Mouse (Mus musculus) CH12.LX (cell line): ENCODE data around the gene Dapk1. TPM values are rescaled to one million over a fixed set of nuclear protein-coding genes. Genes with fewer than 3 reads are reported as not detected.

Experiments
- DNase-seq: peaks from one replicate; pipeline ENCODE4 v3.0.0-alpha.2; 2013; ENCODE audit errors: extremely low read depth
- H3K27ac ChIP-seq: 2 replicates; pipeline ENCODE4 v1.5.1; 2012; ENCODE audit warnings: low read depth, mild to moderate bottlenecking, control low read depth, moderate library complexity; ENCODE audit not compliant: insufficient read depth
- H3K27me3 ChIP-seq: replicated peaks from 2 replicates; pipeline ENCODE3; 2012; ENCODE audit warnings: inconsistent platforms
- H3K36me3 ChIP-seq, 2 experiments: replicated peaks in 1 of 2; 2 replicates each; pipeline versions ENCODE3 to v1.6.1; 2012; ENCODE audit warnings: inconsistent platforms in 1 of 2, low read length in 1 of 2, mild to moderate bottlenecking in 1 of 2, mixed read lengths in 1 of 2, moderate library complexity in 1 of 2; ENCODE audit not compliant: control insufficient read depth in 1 of 2, insufficient read depth in 1 of 2
- H3K4me1 ChIP-seq, 2 experiments: 2 replicates each; pipeline ENCODE4 v1.6.1; 2012; ENCODE audit warnings: inconsistent platforms in 1 of 2, moderate library complexity in 1 of 2; ENCODE audit not compliant: insufficient read depth in 2 of 2, control insufficient read depth in 1 of 2
- H3K4me2 ChIP-seq: 2 replicates; pipeline ENCODE4 v1.6.1; 2012; ENCODE audit warnings: low read depth, mild to moderate bottlenecking, control low read depth; ENCODE audit not compliant: poor library complexity, insufficient read depth, severe bottlenecking
- H3K4me3 ChIP-seq, 3 experiments: fragments of 150-350 bp in 1 of 3; sonication (generic) in 1 of 3; replicated peaks in 1 of 3; 2 replicates each; pipeline versions ENCODE3 to v1.5.1; 2011 to 2012; ENCODE audit warnings: low read depth in 2 of 3, low read length in 2 of 3, mild to moderate bottlenecking in 2 of 3, moderate library complexity in 2 of 3, control low read depth in 1 of 3, improper control_type of control experiment in 1 of 3, inconsistent platforms in 1 of 3, mixed read lengths in 1 of 3; ENCODE audit not compliant: poor library complexity in 1 of 3
- H3K79me2 ChIP-seq: replicated peaks from 2 replicates; pipeline ENCODE4 v1.6.1; 2012; ENCODE audit warnings: mild to moderate bottlenecking, moderate library complexity; ENCODE audit not compliant: control insufficient read depth, poor library complexity, insufficient read depth, severe bottlenecking; ENCODE audit errors: extremely low read depth
- H3K9ac ChIP-seq: 2 replicates; pipeline ENCODE4 v1.6.1; 2012; ENCODE audit warnings: low read depth, mild to moderate bottlenecking, control low read depth, moderate library complexity; ENCODE audit not compliant: insufficient read depth
- H3K9me3 ChIP-seq: replicated peaks from 2 replicates; pipeline ENCODE3; 2012; ENCODE audit warnings: low read length, inconsistent platforms, mixed read lengths
- CHD1 ChIP-seq: IDR thresholded peaks from 2 replicates; pipeline ENCODE4 v1.6.1; 2012; ENCODE audit warnings: low read depth, low read length, improper control_type of control experiment, inconsistent platforms
- CTCF ChIP-seq, 2 experiments: IDR thresholded peaks in 1 of 2; conservative IDR thresholded peaks in 1 of 2; 2 replicates each; pipeline ENCODE4 v1.5.1; 2011 to 2012; ENCODE audit warnings: low read depth in 2 of 2, low read length in 2 of 2, improper control_type of control experiment in 1 of 2, inconsistent platforms in 1 of 2, mild to moderate bottlenecking in 1 of 2, moderate library complexity in 1 of 2
- ELF1 ChIP-seq: IDR thresholded peaks from 2 replicates; pipeline ENCODE4 v1.6.1; 2014; ENCODE audit warnings: low read depth, mild to moderate bottlenecking, inconsistent platforms, low read length, improper control_type of control experiment
- EP300 ChIP-seq: IDR thresholded peaks from 2 replicates; pipeline ENCODE4 v1.6.1; 2011; ENCODE audit warnings: low read length, improper control_type of control experiment
- ETS1 ChIP-seq: conservative IDR thresholded peaks from 2 replicates; pipeline ENCODE4 v1.6.1; 2012; ENCODE audit warnings: low read depth, mild to moderate bottlenecking, inconsistent platforms, low read length, improper control_type of control experiment, moderate library complexity
- HCFC1 ChIP-seq: IDR thresholded peaks from 2 replicates; pipeline ENCODE4 v1.6.1; 2012; ENCODE audit warnings: low read depth, mild to moderate bottlenecking, inconsistent platforms, low read length, improper control_type of control experiment
- IRF4 ChIP-seq: IDR thresholded peaks from 2 replicates; pipeline ENCODE4 v1.6.1; 2014; ENCODE audit warnings: low read depth, mild to moderate bottlenecking, inconsistent platforms, low read length, improper control_type of control experiment
- JUN ChIP-seq: IDR thresholded peaks from 2 replicates; pipeline ENCODE4 v1.6.1; 2011; ENCODE audit warnings: low read depth, mild to moderate bottlenecking, low read length, improper control_type of control experiment, moderate library complexity; ENCODE audit not compliant: insufficient read depth
- KAT2A ChIP-seq: IDR thresholded peaks from 2 replicates; pipeline ENCODE4 v1.6.1; 2012; ENCODE audit warnings: low read length, improper control_type of control experiment, inconsistent platforms; ENCODE audit not compliant: insufficient replicate concordance
- MAFK ChIP-seq: IDR thresholded peaks from 2 replicates; pipeline ENCODE4 v1.6.1; 2011; ENCODE audit warnings: low read length, improper control_type of control experiment; ENCODE audit not compliant: insufficient replicate concordance
- MAX ChIP-seq: IDR thresholded peaks from 2 replicates; pipeline ENCODE4 v1.6.1; 2011; ENCODE audit warnings: low read length, improper control_type of control experiment
- MEF2A ChIP-seq: IDR thresholded peaks from 2 replicates; pipeline ENCODE4 v1.6.1; 2014; ENCODE audit warnings: low read depth, mild to moderate bottlenecking, inconsistent platforms, low read length, improper control_type of control experiment, borderline replicate concordance
- MXI1 ChIP-seq: IDR thresholded peaks from 2 replicates; pipeline ENCODE4 v1.6.1; 2011; ENCODE audit warnings: mild to moderate bottlenecking, low read depth, low read length, improper control_type of control experiment
- NRF1 ChIP-seq: IDR thresholded peaks from 2 replicates; pipeline ENCODE4 v1.6.1; 2014; ENCODE audit warnings: low read depth, mild to moderate bottlenecking, inconsistent platforms, low read length, improper control_type of control experiment, moderate library complexity
- POLR2A ChIP-seq: IDR thresholded peaks from 2 replicates; pipeline ENCODE4 v1.6.1; 2011; ENCODE audit warnings: low read depth, mild to moderate bottlenecking, improper control_type of control experiment, low read length
- POLR2AphosphoS2 ChIP-seq: IDR thresholded peaks from 2 replicates; pipeline ENCODE4 v1.6.1; 2011; ENCODE audit warnings: low read depth, low read length, improper control_type of control experiment
- RAD21 ChIP-seq: IDR thresholded peaks from 2 replicates; pipeline ENCODE4 v1.6.1; 2011; ENCODE audit warnings: low read depth, mild to moderate bottlenecking, low read length, improper control_type of control experiment, moderate library complexity
- RCOR1 ChIP-seq: conservative IDR thresholded peaks from 2 replicates; pipeline ENCODE4 v1.6.1; 2012; ENCODE audit warnings: low read depth, mild to moderate bottlenecking, inconsistent platforms, low read length, improper control_type of control experiment
- SMC3 ChIP-seq: IDR thresholded peaks from 2 replicates; pipeline ENCODE4 v1.6.1; 2011; ENCODE audit warnings: low read depth, low read length, improper control_type of control experiment
- TBP ChIP-seq: conservative IDR thresholded peaks from 2 replicates; pipeline ENCODE4 v1.6.1; 2011; ENCODE audit warnings: low read depth, low read length, improper control_type of control experiment
- TCF12 ChIP-seq: IDR thresholded peaks from 2 replicates; pipeline ENCODE4 v1.6.1; 2014; ENCODE audit warnings: low read depth, mild to moderate bottlenecking, inconsistent platforms, low read length, improper control_type of control experiment
- UBTF ChIP-seq: IDR thresholded peaks from 2 replicates; pipeline ENCODE4 v1.6.1; 2012; ENCODE audit warnings: low read depth, mild to moderate bottlenecking, inconsistent platforms, low read length, improper control_type of control experiment, moderate library complexity
- USF1 ChIP-seq: IDR thresholded peaks from 2 replicates; pipeline ENCODE4 v1.6.1; 2014; ENCODE audit warnings: low read depth, mild to moderate bottlenecking, inconsistent platforms, low read length, improper control_type of control experiment
- USF2 ChIP-seq: conservative IDR thresholded peaks from 2 replicates; pipeline ENCODE4 v1.6.1; 2011; ENCODE audit warnings: low read depth, low read length, improper control_type of control experiment
- ZC3H11A ChIP-seq: IDR thresholded peaks from 2 replicates; pipeline ENCODE4 v1.6.1; 2012; ENCODE audit warnings: low read depth, mild to moderate bottlenecking, inconsistent platforms, low read length, improper control_type of control experiment
- ZKSCAN1 ChIP-seq: IDR thresholded peaks from 2 replicates; pipeline ENCODE4 v1.6.1; 2012; ENCODE audit warnings: low read depth, inconsistent platforms, low read length, improper control_type of control experiment, borderline replicate concordance
- ZMIZ1 ChIP-seq: IDR thresholded peaks from 2 replicates; pipeline ENCODE4 v1.6.1; 2012; ENCODE audit warnings: low read depth, mild to moderate bottlenecking, inconsistent platforms, low read length, improper control_type of control experiment
- ZNF384 ChIP-seq: IDR thresholded peaks from 2 replicates; pipeline ENCODE4 v1.6.1; 2012; ENCODE audit warnings: low read depth, low read length, improper control_type of control experiment, inconsistent platforms
- dilution Hi-C: fragments of 300-500 bp; cut with MboI; formaldehyde crosslinking; loops from 2 replicates; pipeline ENCODE4 v1.14.3; 2020; ENCODE audit warnings: low sequenced_read_pairs; ENCODE audit not compliant: extremely low pct_unique_long_range_greater_than_20kb, extremely low pct_ligation_motif_present
- in situ Hi-C: fragments of 300-500 bp; cut with MboI; formaldehyde crosslinking; loops from 3 replicates; pipeline ENCODE4 v1.14.3; 2019; ENCODE audit warnings: low sequenced_read_pairs, low pct_ligation_motif_present, low pct_unique_long_range_greater_than_20kb, mixed read lengths
- polyA plus RNA-seq: library from polyadenylated mRNA; unstranded; fragments of >175 nt; gene quantifications from 2 replicates; pipeline ENCODE4 v1.2.1, GENCODE M21; 2012; ENCODE audit warnings: low read depth; ENCODE audit not compliant: insufficient read length
- total RNA-seq, 2 experiments: library from RNA; depleted of rRNA; stranded (reverse); fragments of 300-350 nt in 1 of 2; fragments of >200 nt in 1 of 2; gene quantifications; 2 replicates each; pipeline ENCODE4 v1.2.3; 2012 to 2014

Gene Dapk1
- total and polyA plus RNA-seq, 3 experiments: not detected

DNA sequence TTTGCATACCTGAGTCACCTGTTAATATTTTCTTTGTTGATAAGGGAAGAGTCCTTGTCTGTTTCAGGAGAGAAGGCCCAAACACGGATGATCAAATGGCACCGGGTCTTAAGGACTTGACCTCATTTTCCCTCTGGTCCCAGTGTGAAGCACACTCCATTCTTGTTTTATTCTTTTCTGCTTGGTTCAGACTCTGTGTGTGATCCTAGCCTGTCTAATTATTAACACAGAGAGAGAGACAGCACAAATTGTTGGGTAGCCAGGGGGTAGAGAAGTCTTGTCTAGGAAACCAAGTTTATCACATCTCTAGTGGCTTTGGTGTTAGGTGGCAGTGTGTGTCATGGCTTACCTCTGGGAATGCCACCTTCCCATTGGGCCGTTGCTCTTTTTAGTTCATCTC lies 62.3 kb downstream of the Dapk1 start:
- Histone ChIP-seq H3K4me1 (no peaks in the 10 kb centered on the region), H3K27me3 (no peaks in the 10 kb centered on the region), H3K4me3 (no peak overlapping the region), H3K79me2 (no peaks in the 10 kb centered on the region), H3K27ac (no peak overlapping the region), H3K4me2 (no peak overlapping the region), H3K9me3 (peaks cover 90% of the 10 kb centered on the region), H3K9ac (no peak overlapping the region), H3K36me3 (no peaks in the 10 kb centered on the region)
- TF ChIP-seq ZC3H11A: no peak
- no peak for TF ChIP-seq USF2
- TF ChIP-seq POLR2A: no peak
- no peak for TF ChIP-seq HCFC1
- TF ChIP-seq MAX: no peak
- TF ChIP-seq UBTF: no peak
- no peak for TF ChIP-seq RAD21
- no peak for TF ChIP-seq ZKSCAN1
- no peak for TF ChIP-seq CTCF (conservative IDR thresholded peaks at IDR 0.05 in 1 of 2, IDR thresholded peaks at IDR 0.05 in 1 of 2; ENCODE audit: low read depth in 2 of 2, low read length in 2 of 2)
- no peak for TF ChIP-seq ELF1
- no peak for TF ChIP-seq POLR2AphosphoS2
- no peak for TF ChIP-seq KAT2A
- no peak for TF ChIP-seq CHD1
- TF ChIP-seq TCF12: no peak
- TF ChIP-seq MEF2A: no peak
- TF ChIP-seq EP300: no peak
- TF ChIP-seq SMC3: no peak
- TF ChIP-seq TBP: no peak
- TF ChIP-seq NRF1: no peak
- dilution Hi-C loops (no loop called here), in situ Hi-C loops (no loop called here)
- DNase-seq: no peak

DNA sequence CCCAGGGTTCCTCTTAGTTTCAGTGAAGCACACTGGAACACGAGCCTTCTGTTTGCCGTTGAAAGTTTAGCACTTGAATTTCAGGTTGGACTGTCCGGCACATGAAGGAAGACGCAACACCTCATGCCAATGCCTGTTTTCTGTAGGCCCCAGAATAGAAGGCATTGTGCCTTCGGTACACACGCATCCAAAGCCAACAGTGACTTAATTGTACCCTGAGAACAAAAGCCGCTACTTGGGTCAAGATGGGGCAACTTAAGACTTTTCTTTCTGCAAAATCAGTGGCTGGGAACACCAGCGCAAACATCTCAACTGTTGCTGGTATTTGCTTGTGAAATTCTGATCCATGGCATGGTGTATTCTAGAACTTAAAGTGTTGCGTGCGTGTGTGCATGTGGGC lies 63.1 kb downstream of the Dapk1 start:
- no peak overlapping the region for H3K27ac ChIP-seq
- H3K36me3 ChIP-seq: no peaks in the 10 kb centered on the region
- H3K27me3 ChIP-seq: no peaks in the 10 kb centered on the region
- H3K4me3 ChIP-seq: no peak overlapping the region
- H3K9me3 ChIP-seq: peaks cover 90% of the 10 kb centered on the region
- no peak for DNase-seq
- no peak for TF ChIP-seq CHD1
- TF ChIP-seq IRF4: no peak
- TF ChIP-seq ZKSCAN1: no peak
- TF ChIP-seq ZNF384: no peak
- TF ChIP-seq USF1: no peak
- TF ChIP-seq EP300: no peak
- TF ChIP-seq MAFK: no peak
- TF ChIP-seq ZMIZ1: no peak
- TF ChIP-seq SMC3: no peak
- TF ChIP-seq MXI1: no peak
- no peak for TF ChIP-seq JUN
- no peak for TF ChIP-seq USF2
- no peak for TF ChIP-seq RCOR1
- TF ChIP-seq ELF1: no peak
- TF ChIP-seq ETS1: no peak
- no peak for TF ChIP-seq TBP
- no peaks in the 10 kb centered on the region for H3K79me2 ChIP-seq
- dilution Hi-C loops: no loop called here
- no peak overlapping the region for H3K4me2 ChIP-seq
- no peaks in the 10 kb centered on the region for H3K4me1 ChIP-seq
- no peak overlapping the region for H3K9ac ChIP-seq
- in situ Hi-C loops: no loop called here
